Mouse (Mus musculus) thymus, adult 2 months (tissue): Measurements from ENCODE around the gene Lin28a.

Experiments
- CTCF ChIP-seq: fragments of 200-500 bp; IDR thresholded peaks from 2 replicates; pipeline ENCODE4 v1.5.1; 2012; ENCODE audit warnings: mild to moderate bottlenecking, control low read depth, low read length, moderate library complexity, borderline replicate concordance; ENCODE audit not compliant: control insufficient read depth, poor library complexity, insufficient read depth; ENCODE audit errors: extremely low read depth
- POLR2A ChIP-seq: fragments of 200-500 bp; IDR thresholded peaks from 2 replicates; pipeline ENCODE4 v1.6.1; 2012; ENCODE audit warnings: mild to moderate bottlenecking, low read length, control low read depth, moderate library complexity; ENCODE audit not compliant: control insufficient read depth, poor library complexity, insufficient read depth; ENCODE audit errors: extremely low read depth

- TF ChIP-seq POLR2A (no peak), CTCF (no peak)
These were observed 2.4 kb downstream of the Lin28a start for GRCm38 (mm10) chr4:134016208-134016607.
